Mouse (Mus musculus): ENCODE results near the gene Gpr68. TPM values are rescaled to one million over a fixed set of nuclear protein-coding genes. Genes with fewer than 3 reads are reported as not detected.

Gpr68 gene
- polyA plus RNA-seq, 2 experiments from 2014 or later = 55.7 to 78.7 TPM

- no peak for ATAC-seq
These were observed 39.9 kb downstream of the Gpr68 start for GRCm38 (mm10) chr12:100868049-100868622.

DNA sequence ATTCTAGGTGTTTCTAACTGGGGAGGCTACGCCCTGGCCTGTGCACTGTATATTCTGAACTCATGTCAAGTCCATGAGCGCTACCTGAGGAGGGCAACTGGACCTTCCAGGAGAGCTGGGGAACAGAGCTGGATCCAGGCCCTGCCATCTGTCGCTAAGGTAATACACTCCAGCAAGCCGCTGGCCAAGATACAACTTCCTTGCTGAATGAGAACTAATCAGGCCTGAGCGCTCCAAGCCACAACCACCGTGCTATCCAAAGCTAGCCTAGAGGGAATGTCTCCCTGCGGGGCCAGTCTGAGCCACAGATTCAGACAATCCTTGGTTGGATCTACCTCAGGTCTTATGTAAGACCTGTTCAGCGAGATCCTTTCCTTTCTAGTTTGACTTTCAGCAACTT is 40.9 kb downstream of the Gpr68 start:
- ATAC-seq = no peak

DNA sequence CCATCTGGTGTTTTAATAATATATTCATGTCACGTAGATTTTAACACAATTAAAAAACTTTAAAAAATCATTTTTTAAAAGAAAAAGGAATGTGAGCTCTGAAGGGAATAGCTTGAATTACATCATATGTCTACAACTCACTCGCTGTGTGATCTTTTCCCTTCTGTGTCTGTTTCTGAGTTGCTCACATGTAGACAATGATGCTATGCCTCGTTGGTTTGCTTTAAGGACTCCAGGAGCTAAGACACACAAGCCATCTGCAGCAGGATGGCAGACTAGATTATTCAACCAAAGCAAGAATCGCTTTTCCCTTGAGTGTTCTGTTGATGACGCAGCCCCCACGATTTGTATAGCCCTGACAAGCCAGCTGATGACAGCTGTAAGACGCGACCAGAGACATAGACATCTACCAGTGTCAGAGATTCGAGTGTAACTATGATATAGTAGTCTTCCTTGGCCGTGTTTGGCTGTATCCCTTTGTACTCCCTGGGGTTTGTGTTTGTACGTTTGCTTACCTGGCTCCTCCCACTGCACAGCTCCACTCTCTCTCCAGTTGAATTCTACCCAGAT is 42.4 kb downstream of the Gpr68 start:
- ATAC-seq = no peak

- no peak for ATAC-seq
These were observed 42.9 kb downstream of the Gpr68 start for GRCm38 (mm10) chr12:100865072-100865471.

- ATAC-seq = no peak
These were observed 45.0 kb downstream of the Gpr68 start for GRCm38 (mm10) chr12:100862856-100863446.

DNA sequence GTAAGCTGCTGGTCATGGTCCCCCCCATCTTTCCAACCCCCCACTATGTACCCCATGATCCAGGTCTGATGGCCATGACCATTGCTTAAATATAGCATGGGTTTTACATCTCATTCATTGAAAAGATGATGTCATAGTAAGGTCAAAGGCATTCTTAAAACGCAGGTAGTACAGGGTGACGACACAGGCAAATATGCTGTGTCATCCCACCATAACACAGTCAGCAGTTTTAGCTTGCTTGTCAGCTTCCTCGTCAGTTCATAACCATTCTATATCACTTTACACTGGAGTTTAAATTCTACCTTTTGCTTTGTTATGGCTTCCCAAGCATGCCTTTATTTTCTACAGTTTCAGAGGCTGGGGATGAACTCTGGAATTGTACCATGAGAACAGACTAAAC is 45.7 kb downstream of the Gpr68 start:
- no peak for ATAC-seq

DNA sequence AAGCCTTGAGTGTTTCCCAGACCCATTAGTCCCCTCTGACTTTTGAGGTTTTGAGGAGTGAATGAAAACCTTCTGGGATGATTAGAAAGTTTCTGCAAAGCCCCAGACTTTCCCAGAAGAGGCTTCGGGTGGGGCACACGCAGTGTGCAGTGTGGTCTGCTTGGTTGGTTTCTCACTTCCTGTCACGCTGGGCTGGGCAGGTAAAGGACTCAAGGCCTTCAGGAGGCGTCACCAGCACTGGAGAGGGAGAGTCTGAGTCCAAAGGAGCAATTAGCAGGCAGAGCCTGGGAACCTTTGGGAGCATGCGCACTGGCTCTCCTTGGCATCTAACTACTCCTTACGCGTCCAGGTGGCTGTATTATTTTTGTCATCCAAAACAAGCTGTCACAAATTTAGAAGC is 50.2 kb downstream of the Gpr68 start:
- ATAC-seq = peak; percentile 57

- ATAC-seq = peak; percentile 87
These were observed 51.7 kb downstream of the Gpr68 start for GRCm38 (mm10) chr12:100856337-100856736.

DNA sequence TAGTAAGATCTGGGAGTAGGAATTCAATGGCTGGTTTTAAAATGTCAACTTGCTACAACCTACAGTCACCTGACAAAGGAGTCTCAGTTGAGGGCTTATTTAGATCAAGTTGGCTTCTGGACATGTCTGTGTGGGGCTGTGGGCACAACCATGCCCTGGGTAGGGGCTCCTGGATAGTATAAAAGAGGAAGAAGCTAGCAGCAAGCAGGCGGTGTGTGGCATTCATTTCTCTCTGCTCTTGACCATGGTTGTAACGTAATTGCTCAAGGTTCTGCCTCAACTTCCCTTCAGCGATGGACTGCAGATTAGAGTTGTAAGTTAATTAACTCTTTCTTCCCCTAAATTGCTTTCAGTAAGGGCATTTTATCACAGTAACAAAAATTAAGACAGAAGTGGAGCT is 55.6 kb downstream of the Gpr68 start:
- no peak for ATAC-seq

DNA sequence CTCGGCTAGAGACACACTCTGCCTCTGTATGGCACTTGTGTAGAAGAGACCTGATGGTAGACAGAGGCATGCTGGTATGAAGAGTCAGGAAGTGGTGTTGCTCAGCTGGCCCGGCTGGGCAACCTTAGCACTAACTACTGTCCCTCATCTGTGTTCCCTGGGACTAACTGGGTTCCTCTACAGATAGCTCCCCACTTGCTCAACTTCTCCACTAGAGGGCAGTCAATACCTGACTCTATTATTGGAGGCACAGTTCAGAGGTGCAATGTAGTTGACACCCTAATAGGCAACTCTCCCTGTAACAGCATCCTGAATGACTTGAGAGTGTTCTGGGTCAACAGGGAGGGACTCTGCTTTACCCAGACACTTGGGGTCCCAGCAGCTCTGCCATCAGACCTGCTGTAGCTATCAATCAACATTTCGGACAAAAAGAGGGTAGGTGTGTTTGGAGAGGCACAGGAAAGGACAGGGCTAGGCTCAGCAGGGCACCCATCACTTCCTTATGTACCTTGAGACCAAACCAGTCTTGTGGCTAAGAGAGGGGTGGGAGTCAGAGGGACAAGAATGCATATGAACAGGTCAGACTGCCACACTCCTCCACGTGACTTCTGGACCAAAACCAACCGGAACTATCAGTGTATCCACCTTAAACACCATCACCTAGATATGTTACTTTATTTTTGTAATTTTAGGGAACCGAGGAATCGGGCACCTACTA is 58.4 kb downstream of the Gpr68 start:
- ATAC-seq = peak; percentile 95

DNA sequence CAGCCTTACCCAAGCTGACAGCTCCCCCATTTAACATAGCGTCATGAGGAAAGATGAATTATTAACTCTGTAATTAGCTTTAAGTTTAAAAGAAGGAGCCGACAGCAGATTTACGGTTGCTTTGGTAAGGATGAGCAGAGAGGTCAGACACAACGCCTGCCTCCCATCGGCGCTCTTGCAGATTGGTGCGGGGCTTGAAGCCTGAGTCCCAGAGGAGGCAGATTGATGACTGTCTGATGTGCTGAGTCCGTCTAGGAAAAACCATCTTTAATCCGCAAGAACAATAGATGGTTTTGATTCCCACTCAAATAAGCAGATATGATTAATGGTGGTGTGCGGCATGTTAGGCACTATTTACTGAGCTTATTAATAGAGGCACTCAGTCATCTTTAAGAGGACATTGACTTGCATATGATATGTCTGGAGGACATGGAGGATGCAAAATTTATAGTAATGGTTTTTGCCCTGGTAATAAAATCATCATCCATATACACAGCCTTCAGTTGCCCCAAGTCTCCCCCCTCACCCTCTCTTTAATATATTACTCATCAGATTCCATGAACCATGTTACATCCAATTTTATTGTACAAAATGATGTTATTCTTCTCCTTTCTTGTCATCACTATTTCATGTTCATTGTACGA is 60.4 kb downstream of the Gpr68 start:
- no peak for ATAC-seq

DNA sequence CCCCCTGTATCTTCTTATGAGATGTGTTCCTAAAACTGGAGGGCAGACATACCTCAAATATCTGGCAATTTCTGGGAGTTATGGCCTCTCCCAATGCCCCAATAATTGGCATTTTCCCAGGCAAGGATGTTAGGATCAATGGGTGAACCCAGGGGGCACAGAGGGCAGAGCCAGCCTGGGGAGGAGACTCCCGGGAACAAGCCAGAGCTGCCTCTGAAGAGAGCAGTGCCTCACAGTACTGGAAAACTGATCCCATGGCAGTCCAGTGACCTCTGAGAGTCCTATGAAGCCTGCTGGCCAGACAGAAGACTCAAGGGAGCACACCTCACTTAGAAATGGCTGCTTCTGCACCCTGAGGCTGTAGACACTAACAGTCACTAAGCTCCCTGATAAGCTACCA is 61.4 kb downstream of the Gpr68 start:
- no peak for ATAC-seq

DNA sequence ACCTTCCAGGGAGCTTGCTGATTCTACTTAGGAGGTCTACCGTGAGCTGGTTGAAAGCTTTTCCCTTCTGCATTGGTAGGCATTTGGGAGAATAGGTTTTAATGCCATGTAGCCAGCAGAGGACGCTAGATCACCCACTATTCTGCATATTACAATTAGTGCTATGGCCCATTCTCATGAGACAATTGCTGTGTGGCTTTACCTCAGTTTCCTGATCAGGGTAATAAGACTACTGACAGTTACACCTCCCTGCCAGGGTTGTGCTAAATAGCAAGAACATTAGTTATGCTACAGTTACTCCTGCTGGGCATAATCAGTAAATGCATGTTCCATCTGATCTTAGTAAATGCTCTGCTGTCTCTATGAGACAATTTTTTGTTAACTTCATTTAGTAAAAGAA is 62.2 kb downstream of the Gpr68 start:
- ATAC-seq = no peak

DNA sequence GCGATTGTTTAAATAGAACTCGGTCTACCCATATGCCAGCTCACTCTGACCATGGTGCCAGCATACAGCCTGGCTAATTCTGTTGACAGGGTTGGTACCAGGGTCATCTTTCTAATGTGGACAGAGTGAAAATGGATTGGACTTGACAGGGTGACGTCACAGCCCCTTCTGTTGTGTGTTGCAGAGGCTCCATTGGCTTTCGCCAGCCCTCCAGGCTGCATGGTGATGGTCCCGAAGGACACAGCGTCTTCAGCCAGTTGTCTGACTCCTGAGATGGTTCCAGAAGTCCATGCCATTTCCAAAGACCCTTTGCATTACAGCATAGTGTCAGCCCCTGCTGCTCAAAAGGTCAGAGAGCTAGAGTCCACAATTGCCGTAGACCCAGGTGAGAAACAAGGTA is 63.5 kb downstream of the Gpr68 start:
- ATAC-seq = no peak

GRCm38 (mm10) chr12:100843171-100843570 is 64.8 kb downstream of the Gpr68 start:
- no peak for ATAC-seq

GRCm38 (mm10) chr12:100841211-100841792 is 66.7 kb downstream of the Gpr68 start:
- no peak for ATAC-seq

DNA sequence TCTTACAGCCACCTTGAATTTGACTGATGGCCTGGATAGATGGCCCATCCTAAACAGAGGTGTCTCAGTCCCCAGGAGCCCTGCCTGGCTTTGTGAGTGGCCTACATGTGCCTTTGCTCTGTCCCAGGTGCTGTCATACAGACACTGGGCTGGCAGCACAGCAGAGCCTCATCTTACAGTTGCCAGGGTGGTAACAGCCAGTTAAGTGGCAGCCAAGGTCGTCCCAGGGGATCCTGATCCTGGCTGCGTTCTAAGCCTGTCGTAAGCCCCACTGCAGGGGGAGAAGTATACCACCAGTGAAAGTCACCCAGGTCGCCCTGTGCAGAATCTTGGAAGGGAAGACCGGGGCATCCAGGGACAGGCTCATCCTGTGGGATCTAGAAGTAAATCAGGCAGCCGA is 68.1 kb downstream of the Gpr68 start:
- ATAC-seq = no peak

GRCm38 (mm10) chr12:100839079-100839600 is 68.9 kb downstream of the Gpr68 start:
- ATAC-seq = peak; percentile 53

GRCm38 (mm10) chr12:100837208-100837607 is 70.8 kb downstream of the Gpr68 start:
- peak; percentile 89 for ATAC-seq

DNA sequence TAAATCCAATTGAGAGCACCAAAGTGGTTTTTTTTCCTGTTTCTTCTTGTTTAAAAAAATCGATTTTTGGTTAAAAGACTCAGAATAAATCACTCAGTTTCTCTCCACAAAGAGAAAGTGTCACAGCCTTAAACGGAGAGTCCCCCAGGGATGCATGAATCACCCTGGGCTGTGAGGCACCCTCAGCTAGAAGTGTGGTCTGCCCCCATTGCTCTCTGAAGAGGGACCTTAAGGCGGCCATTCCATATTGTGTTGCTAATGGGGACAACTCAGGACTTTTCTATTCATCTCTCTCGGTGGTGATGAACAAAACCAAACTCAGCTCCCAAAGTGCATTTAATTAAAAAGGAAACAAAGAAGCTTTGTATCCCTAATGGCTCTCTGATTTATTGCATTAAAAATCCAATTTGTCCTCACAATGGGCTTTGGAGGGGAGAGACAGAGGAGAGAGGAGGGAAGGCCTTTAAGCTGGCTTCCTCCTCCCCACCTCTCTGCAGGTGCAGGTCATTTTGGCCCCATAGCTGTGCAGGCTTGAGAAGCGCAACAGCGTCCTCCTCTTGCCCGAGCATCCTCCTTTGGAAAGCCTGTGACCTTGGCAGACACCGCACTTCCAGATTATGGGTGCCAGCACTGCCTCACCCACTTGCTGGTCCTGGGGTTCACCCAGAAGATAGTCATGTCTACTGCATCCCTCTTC is 76.2 kb downstream of the Gpr68 start:
- no peak for ATAC-seq

DNA sequence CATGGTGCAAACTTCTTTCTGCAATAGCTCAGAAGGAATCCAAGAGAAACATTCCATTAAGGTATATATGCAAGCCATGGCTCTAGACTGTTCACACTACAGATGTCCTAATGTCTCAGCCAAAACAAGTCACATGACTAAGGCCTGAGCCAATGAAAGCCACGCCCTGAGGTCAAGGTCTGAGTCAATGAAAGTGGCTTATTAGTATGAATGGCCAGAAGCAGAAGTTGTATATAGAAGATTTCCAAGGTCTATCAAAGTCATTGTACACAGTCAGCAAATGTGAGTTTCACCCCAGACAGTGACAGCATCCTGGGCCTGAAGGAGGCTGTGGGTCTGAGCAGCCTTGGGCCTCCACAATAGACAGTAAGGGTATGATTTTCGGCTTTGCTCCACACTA is 77.0 kb downstream of the Gpr68 start:
- ATAC-seq = no peak

Measured in activated CD4-positive, CD25-positive, alpha-beta regulatory T cell, adult 4 months (primary cell).